Mouse (Mus musculus) frontal cortex, postnatal 25 days (tissue): ENCODE data around the gene Cnmd.

Experiments used
- DNase-seq, 2 experiments: peaks; one replicate each; pipeline ENCODE4 v3.0.0; 2022; ENCODE audit warnings: low spot score in 2 of 2

Cnmd gene

DNA sequence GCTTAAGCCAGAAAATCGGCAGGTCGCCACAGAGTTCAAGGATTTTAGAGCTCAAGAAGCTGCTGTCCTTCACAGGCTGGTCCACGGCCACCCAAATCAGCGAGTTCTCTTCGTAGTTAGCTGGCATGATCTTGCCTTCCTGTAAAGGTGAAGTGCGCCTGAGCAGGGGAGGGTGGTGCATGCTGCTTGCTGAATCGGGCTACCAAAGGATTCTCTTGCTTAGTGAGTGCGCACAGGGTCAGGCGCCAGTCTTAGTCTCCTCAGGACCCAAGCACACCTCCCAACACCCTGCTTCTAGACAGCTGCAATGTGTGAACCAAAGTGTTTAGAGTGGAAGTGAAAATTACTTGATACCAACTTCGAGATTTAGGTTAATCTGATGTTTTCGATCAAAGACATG, 16.6 kb downstream of the Cnmd start:
- no peak for DNase-seq

DNA sequence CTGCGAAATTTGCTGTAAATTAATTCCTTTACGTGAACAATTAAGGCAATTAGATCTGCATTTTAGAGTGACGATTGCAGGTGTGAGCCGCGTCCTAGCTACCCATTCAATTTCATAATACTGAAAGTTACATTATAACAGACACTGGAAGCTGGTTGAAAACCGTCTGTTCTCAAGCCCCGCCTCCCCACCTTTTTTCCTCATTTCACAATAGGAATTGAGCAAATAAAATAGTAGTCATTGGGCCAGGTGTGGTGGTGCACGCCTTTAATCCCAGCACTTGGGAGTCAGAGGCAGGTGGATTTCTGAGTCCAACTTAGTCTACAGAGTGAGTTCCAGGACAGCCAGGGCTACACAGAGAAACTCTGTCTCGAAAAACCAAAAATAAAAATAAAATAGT, 19.9 kb downstream of the Cnmd start:
- no peak for DNase-seq

DNA sequence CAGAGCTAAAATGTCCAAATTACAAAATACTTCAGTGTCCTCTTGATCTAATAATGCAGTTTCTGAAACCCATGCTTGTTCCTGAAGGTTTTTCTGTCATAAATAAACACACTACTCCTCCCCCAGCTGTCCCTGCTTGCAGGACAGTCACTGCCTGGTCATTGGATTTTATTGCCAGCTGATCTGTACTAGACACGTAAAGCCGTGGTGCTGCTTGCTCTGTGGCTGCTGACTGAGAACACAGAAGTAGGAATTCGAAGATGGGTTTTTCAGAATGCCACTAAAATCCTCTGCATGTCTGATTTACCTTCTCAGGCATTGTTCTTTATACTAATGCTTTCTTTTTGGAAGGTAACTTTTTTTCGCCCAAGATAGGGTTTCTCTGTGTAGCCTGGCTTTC, 25.2 kb downstream of the Cnmd start:
- no peak for DNase-seq

DNA sequence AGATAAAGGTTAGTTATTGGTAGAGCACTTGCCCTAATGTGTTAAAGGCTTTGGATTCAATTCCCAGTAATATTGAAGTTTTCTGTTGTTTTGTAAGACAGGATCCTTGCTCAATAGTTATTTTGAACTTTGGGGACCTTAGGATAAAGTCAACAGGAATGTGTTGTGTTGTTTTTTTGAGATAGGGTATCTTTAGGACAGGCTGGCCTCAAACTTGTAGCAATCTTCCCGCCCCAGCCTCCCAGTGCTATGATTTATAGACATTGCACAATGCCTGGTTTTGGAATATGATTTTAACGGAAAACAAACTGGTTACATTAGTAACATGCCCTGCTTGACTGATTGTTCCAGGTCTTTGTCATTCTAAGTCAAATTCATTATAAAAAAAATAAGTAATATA, 28.8 kb downstream of the Cnmd start:
- no peak for DNase-seq

DNA sequence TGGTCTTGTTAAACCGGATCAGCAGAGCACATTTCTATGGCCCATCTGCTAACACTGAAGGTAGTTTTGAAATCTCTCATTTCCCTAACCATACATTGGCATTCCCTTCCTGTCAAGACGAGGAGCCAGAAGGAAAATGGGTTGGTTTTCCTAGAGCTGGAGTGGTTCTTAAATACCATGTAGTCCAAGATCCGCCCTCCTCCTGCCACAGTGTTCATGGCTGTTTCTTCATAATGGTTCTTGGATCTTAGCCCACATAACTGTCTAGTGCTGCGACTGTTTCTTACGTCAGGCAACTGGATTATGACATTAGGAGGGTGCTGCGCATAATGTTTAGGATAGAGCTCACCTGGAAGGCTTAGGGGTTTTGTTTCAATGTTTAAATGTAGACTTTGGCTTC, 29.6 kb downstream of the Cnmd start:
- no peak for DNase-seq

DNA sequence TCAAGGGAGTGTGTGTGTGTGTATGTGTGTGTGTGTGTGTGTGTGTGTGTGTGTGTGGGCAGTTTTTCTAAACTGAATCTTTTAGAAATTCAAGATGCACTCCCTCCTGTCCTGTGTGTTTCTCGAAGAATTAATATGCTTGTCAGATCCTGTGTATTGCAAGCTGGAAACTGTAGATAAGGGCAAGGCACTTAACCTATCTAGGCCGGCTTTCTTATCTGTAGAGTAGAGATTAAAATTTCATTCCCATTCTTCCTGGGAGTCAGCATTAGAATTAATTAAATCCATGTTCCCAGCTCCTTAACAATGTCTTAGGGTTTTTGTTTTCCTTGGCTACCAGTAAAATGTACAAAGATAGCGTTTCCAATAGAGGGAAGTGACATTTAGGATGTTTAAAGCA, 40.8 kb downstream of the Cnmd start:
- DNase-seq = no peak

DNA sequence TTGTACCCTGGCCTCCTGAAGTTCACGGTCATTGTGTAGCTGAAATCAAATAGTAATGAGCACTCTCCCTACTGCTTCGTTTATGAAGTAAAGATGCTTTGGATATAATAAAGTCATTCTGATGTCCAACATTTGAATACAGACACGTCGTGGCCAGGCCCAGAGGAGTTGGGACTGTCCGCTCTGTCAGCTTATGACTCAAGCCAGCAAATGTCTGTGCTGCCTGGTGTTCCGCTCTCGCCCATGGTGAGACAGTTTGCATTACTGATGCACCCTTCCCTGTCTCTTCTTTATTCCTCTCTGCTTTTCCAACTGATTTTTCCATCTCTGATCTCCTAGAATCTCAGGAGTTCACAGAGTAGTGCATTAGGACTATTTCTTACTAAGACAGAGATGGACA, 42.2 kb downstream of the Cnmd start:
- DNase-seq = no peak

DNA sequence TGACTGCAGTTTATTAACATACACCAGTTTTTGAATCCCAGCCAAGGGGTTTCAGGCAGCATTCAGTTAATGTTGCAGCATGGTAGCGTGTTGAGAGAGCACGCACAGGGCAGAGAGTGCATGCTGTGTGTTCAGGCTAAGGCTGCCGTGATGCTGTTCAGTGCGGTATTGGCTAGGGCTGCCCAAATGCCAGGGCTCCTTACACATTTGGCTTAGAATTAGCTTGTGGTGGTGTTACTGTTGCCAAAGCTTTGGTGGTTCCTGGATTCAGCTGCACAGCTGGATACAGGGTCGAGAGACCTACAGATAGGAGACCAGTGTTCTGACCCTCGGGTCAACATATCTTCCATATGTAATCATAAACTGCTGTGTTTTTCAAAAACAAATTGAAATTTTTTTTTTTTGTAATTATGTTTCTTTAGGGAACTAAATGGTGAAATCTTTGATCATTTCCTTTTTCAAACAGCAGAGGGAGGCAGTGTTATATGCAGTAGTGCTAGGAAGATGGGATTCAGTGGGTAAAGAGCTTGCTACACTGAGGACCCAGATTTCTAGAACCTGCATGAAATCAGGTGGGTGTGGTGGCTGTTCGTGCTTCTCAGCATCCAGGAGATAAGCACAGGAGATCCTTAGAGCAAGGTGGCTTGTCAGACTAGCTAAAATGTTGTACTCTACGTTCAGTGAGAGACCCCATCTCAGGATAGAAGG, 44.7 kb downstream of the Cnmd start:
- DNase-seq = peak in 1 of 2 experiments; percentile 15

DNA sequence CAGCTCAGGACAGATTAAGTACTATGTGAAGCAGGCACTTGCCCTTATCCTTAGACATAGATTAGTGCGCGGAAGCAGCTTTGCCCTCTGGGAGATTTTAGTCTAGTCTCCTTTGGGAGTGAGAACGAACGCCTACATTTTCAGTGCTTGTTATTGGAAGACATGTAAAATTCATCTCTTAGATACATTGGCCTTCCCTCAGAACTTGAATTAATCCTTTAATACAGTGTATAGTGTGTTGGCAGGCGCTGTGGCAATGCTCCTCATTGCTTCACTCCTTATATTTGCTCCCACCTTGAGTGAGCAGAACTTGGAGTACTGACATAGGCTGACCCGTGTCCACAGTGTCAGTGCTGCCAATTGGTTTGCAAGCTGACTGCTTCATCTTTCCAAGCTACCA, 53.7 kb downstream of the Cnmd start:
- DNase-seq = no peak

DNA sequence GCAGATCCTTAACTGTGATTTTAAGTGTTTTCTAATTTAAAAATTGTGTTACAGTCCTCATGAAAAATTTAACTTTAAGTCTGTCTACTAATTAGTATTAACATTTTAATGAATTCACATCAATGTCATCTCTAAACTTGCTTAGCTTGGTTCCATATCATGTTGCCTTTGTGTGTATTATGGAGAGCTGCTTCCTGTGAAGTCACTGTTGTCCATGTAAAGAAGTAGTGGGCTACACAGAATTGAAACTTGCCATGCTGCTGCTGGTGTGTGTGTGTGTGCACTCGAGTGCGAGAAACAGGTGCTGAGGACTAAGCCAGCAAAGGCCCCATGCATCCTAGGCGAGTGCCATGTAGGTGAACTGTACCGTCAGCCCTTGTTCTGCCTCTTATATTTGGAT, 54.6 kb downstream of the Cnmd start:
- DNase-seq = no peak

DNA sequence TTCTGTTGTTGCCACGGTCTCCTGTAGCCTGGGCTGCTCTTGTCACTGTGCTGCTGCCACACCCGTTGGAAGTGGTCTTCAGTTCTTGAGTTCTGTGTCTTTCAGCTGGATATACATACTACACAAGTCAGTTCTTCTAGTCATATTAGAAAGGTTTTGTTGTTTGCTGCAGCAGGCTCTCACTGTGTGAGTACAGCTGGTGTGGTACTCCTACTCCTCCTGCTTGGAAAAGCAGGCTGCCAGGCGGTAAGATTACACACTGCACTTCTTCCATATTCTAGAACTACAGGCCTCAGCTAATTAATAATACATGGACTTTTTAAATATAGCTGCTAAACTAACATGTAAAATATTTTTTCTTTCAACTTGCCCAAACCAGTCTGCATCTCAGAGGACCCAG, 55.1 kb downstream of the Cnmd start:
- no peak for DNase-seq

DNA sequence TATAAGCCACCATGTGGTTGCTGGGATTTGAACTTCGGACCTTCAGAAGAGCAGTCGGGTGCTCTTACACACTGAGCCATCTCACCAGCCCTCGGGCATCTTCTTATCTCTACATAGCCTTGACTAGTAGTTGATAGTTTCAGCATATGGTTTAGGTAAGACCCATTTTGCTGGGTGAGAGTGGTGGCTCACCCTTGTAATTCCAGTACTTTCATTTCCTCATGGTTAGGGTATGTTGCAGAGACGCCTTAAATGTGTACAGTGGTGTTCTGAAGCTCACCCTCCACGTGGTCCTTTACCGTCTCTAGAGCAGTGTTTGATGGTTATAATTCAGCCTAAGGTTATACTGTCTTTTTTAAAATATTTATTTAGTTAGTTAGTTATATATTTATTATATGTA, 55.6 kb downstream of the Cnmd start:
- DNase-seq = no peak

DNA sequence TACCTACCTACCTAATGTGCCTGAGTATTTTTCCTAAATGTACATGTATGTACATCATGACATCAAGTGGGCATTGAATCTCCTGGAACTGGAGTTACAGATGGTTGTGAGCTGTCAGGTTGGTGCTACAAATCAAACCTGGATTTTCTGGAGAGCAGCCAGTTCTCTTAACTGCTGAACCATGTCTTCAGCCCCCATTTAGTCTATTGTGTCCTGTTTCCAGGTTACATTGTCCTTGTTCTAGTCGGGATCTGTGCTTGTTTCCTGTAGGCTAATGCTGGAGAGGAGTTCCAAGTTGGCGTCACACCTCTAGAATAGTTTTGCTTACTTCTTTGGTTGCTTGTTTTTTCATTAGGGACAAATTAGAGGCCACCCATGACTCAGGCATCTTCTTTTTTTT, 56.1 kb downstream of the Cnmd start:
- no peak for DNase-seq

DNA sequence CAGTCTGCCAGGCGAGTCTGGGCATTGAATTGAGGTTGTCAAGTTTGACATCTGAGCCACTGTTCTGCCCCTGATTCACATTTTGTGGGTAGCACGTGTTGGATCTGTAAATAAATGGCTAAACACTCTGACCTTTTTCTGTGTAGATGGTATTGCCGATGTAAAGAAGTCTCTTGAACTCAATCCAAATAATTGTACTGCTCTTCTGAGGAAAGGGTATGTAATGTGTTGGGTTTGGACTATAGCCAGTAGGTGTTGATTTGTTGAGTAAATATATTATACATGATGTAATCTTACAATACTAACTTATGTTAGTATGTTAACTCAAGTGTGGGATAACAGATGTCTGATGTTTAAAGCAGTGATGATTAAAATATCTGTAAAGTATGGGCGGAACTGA, 65.4 kb downstream of the Cnmd start:
- DNase-seq = no peak

DNA sequence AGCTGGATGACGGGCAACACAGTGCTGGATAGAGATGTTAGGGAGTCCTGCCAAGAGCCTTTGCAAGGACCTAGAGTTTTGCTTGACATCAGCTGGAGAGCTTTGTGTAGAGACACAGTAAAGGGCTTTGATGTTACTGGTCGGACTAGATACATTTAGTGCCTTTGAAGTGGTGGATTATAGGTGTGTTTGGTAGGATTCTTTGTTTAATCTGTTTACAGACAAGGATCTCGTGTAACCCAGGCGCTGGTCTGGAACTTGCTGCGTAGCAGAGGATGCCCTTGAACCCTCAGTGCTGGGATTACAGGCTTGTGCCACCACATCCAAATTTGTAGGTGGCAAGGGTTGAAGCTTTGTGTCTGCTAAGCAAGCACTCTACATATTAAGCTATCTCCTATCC, 67.9 kb downstream of the Cnmd start:
- no peak for DNase-seq

DNA sequence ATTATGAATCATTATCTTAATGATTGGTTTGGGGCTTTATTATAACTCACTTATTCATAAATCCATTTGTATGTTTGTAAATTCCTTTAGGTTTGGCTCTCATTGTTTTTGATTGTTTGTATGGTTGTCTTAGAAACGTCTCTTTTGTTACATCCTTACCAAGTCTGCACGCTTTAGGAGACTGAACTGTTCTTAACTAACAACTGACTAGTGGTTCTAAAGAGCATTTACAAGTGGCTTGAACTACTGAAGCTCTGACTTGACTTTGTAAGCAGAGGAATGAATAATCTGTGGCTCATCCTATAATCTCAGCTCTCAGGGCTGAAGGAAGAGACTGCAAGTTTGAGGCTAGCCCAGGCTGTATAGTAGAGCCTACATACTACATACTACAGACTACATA, 70.4 kb downstream of the Cnmd start:
- DNase-seq = no peak

DNA sequence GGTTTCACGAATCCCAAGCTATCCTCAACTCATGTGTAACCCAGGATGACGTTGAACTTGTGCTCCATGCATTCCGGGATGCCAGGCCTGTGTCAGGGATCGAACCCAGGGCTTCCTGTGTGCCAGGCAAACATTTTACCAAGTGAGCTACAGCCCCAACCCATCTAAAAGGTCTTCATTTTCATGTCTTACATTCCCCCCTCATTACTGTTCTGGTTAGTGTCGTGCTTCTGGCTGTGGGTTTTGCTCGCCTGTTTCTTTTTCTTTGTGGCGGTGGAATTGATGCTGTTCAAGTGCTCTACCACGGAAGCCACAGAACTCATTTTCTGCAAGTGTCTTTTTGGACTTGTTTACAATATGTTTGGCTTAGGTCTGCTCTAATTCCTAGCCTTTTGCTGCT, 71.1 kb downstream of the Cnmd start:
- DNase-seq = no peak

DNA sequence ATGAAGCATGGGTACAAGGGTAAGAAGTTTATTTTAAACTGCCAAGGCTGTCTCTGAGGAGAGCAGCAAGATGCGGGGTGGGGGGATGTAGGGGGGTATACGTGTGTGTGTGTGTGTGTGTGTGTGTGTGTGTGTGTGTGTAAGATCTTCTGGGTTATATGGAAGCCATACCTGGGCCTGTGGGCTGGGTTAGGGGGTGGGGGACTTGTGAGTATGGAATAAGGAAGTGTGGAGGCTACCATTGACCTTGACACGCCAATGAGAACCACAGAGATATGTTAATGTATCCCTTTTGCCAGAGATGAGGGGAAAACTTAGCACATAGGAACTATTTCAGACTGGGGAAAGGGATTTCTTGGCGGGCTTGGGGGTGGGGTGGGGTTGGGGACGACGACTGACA, 72.6 kb downstream of the Cnmd start:
- DNase-seq = no peak

DNA sequence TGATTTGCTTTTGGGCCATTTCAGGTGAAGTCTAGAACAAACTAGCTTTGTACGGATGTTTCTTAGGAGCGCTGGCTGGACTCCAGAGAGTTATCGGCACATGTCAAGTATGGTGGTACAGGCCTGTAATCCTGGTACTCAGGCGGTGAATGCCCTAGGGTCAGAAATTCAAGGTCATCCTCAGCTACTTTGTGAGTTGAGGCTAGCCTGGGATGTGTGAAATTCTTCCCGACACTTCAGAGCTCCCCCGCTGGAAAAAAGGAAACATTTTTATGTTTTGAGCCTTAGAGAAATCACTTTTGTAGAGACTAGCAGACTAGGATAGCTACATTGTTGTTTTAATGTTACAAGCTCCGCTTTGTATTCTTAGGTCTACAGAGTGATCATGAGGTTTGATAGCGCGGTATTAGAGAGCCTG, 73.4 kb downstream of the Cnmd start:
- no peak for DNase-seq

DNA sequence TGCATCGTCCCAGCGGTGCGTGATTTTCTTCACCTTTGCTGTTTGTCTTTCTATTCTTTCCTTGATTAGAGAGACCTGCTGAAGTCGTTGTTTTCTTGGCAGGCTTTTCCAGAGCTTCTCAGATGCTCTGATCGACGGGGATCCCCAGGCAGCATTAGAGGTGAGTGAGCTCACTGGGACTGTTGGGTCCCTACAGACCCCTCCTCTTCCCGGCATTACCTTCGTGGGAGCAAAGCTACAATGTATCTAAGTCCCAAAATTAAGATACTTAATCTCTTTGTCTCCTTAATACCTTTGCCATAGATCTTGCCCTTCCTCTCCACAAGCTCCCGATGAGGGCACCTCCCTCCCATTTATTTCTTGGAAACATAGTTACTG, 74.1 kb downstream of the Cnmd start:
- no peak for DNase-seq
